In genomic region chr19:24517057-24517456, GRCm38 (mm10) we compare ENCODE assay signal across 22 mouse cellular contexts. TPM values are rescaled to one million over a fixed set of nuclear protein-coding genes. Genes with fewer than 3 reads are reported as not detected.
"Had no signal": no experiment of that assay in that cellular context is flagged by ENCODE, and none has a peak within 500 bp of the region (broad histone marks: within the 10 kb centered on the region; RNA-seq: fewer than 3 reads in every experiment).

No protein-coding gene starts in this region.

- H3K27me3 ChIP-seq: limb, embryonic 13.5 days; midbrain, embryonic 12.5 days; midbrain, embryonic 15.5 days; neural tube, embryonic 12.5 days; neural tube, embryonic 15.5 days; stomach, embryonic 15.5 days had no signal

- H3K9me3 ChIP-seq: limb, embryonic 10.5 days; limb, embryonic 13.5 days; midbrain, embryonic 12.5 days; midbrain, embryonic 15.5 days; neural tube, embryonic 12.5 days; neural tube, embryonic 15.5 days; stomach, embryonic 15.5 days had no signal

- H3K4me3 ChIP-seq: limb, embryonic 10.5 days; limb, embryonic 13.5 days; midbrain, embryonic 12.5 days; midbrain, embryonic 15.5 days; neural tube, embryonic 12.5 days; neural tube, embryonic 15.5 days; stomach, embryonic 15.5 days had no signal

- H3K36me3 ChIP-seq: limb, embryonic 10.5 days; limb, embryonic 13.5 days; midbrain, embryonic 12.5 days; midbrain, embryonic 15.5 days; neural tube, embryonic 12.5 days; neural tube, embryonic 15.5 days; stomach, embryonic 15.5 days had no signal

- H3K27ac ChIP-seq: limb, embryonic 10.5 days; limb, embryonic 13.5 days; macrophage; midbrain, embryonic 12.5 days; midbrain, embryonic 15.5 days; neural tube, embryonic 12.5 days; neural tube, embryonic 15.5 days; stomach, embryonic 15.5 days had no signal

- H3K4me1 ChIP-seq: limb, embryonic 13.5 days; midbrain, embryonic 12.5 days; midbrain, embryonic 15.5 days; neural tube, embryonic 12.5 days; neural tube, embryonic 15.5 days; stomach, embryonic 15.5 days had no signal

- DNase-seq: kidney, adult 11 months; kidney, adult 9 months; kidney, postnatal 14 days; kidney, postnatal 4 days; lung, embryonic 14.5 days; right cerebral cortex, adult 18-20 months; right cerebral cortex, postnatal 14 days; right cerebral cortex, postnatal 4 days; spleen, adult 18-20 months; thymus, adult 2 months; thymus, postnatal 14 days; thymus, postnatal 4 days had no signal

- H3K4me2 ChIP-seq: limb, embryonic 13.5 days; lung, embryonic 14.5 days; midbrain, embryonic 12.5 days; midbrain, embryonic 15.5 days; neural tube, embryonic 12.5 days; neural tube, embryonic 15.5 days; stomach, embryonic 15.5 days had no signal

- ATAC-seq: lung, postnatal 0 days; midbrain, embryonic 15.5 days had no signal

- H3K9ac ChIP-seq: limb, embryonic 13.5 days; lung, embryonic 14.5 days; midbrain, embryonic 12.5 days; midbrain, embryonic 15.5 days; neural tube, embryonic 12.5 days; neural tube, embryonic 15.5 days; stomach, embryonic 15.5 days had no signal

RNA-seq across cellular contexts. Expression of gene Pip5k1b, which starts 38.6 kb away (rescaled TPM):
- polyA plus RNA-seq: liver, adult 2 months had no signal
